Mouse (Mus musculus) CH12.LX (cell line): ENCODE data around the gene Vamp2. TPM values are rescaled to one million over a fixed set of nuclear protein-coding genes. Genes with fewer than 3 reads are reported as not detected.

ENCODE experiments used
- DNase-seq: peaks from one replicate; pipeline ENCODE4 v3.0.0-alpha.2; 2013; ENCODE audit errors: extremely low read depth
- H3K27ac ChIP-seq: 2 replicates; pipeline ENCODE4 v1.5.1; 2012; ENCODE audit warnings: low read depth, mild to moderate bottlenecking, control low read depth, moderate library complexity; ENCODE audit not compliant: insufficient read depth
- H3K27me3 ChIP-seq: replicated peaks from 2 replicates; pipeline ENCODE3; 2012; ENCODE audit warnings: inconsistent platforms
- H3K36me3 ChIP-seq, 2 experiments: replicated peaks in 1 of 2; 2 replicates each; pipeline versions ENCODE3 to v1.6.1; 2012; ENCODE audit warnings: inconsistent platforms in 1 of 2, low read length in 1 of 2, mild to moderate bottlenecking in 1 of 2, mixed read lengths in 1 of 2, moderate library complexity in 1 of 2; ENCODE audit not compliant: control insufficient read depth in 1 of 2, insufficient read depth in 1 of 2
- H3K4me1 ChIP-seq, 2 experiments: 2 replicates each; pipeline ENCODE4 v1.6.1; 2012; ENCODE audit warnings: inconsistent platforms in 1 of 2, moderate library complexity in 1 of 2; ENCODE audit not compliant: insufficient read depth in 2 of 2, control insufficient read depth in 1 of 2
- H3K4me2 ChIP-seq: 2 replicates; pipeline ENCODE4 v1.6.1; 2012; ENCODE audit warnings: low read depth, mild to moderate bottlenecking, control low read depth; ENCODE audit not compliant: poor library complexity, insufficient read depth, severe bottlenecking
- H3K4me3 ChIP-seq, 3 experiments: fragments of 150-350 bp in 1 of 3; sonication (generic) in 1 of 3; replicated peaks in 1 of 3; 2 replicates each; pipeline versions ENCODE3 to v1.5.1; 2011 to 2012; ENCODE audit warnings: low read depth in 2 of 3, low read length in 2 of 3, mild to moderate bottlenecking in 2 of 3, moderate library complexity in 2 of 3, control low read depth in 1 of 3, improper control_type of control experiment in 1 of 3, inconsistent platforms in 1 of 3, mixed read lengths in 1 of 3; ENCODE audit not compliant: poor library complexity in 1 of 3
- H3K79me2 ChIP-seq: replicated peaks from 2 replicates; pipeline ENCODE4 v1.6.1; 2012; ENCODE audit warnings: mild to moderate bottlenecking, moderate library complexity; ENCODE audit not compliant: control insufficient read depth, poor library complexity, insufficient read depth, severe bottlenecking; ENCODE audit errors: extremely low read depth
- H3K9ac ChIP-seq: 2 replicates; pipeline ENCODE4 v1.6.1; 2012; ENCODE audit warnings: low read depth, mild to moderate bottlenecking, control low read depth, moderate library complexity; ENCODE audit not compliant: insufficient read depth
- H3K9me3 ChIP-seq: replicated peaks from 2 replicates; pipeline ENCODE3; 2012; ENCODE audit warnings: low read length, inconsistent platforms, mixed read lengths
- BHLHE40 ChIP-seq: IDR thresholded peaks from 2 replicates; pipeline ENCODE4 v1.6.1; 2011; ENCODE audit warnings: mild to moderate bottlenecking, low read depth, low read length, improper control_type of control experiment
- CHD1 ChIP-seq: IDR thresholded peaks from 2 replicates; pipeline ENCODE4 v1.6.1; 2012; ENCODE audit warnings: low read depth, low read length, improper control_type of control experiment, inconsistent platforms
- EP300 ChIP-seq: IDR thresholded peaks from 2 replicates; pipeline ENCODE4 v1.6.1; 2011; ENCODE audit warnings: low read length, improper control_type of control experiment
- HCFC1 ChIP-seq: IDR thresholded peaks from 2 replicates; pipeline ENCODE4 v1.6.1; 2012; ENCODE audit warnings: low read depth, mild to moderate bottlenecking, inconsistent platforms, low read length, improper control_type of control experiment
- JUND ChIP-seq: conservative IDR thresholded peaks from 2 replicates; pipeline ENCODE4 v1.6.1; 2011; ENCODE audit warnings: low read depth, low read length, improper control_type of control experiment
- KAT2A ChIP-seq: IDR thresholded peaks from 2 replicates; pipeline ENCODE4 v1.6.1; 2012; ENCODE audit warnings: low read length, improper control_type of control experiment, inconsistent platforms; ENCODE audit not compliant: insufficient replicate concordance
- MAFK ChIP-seq: IDR thresholded peaks from 2 replicates; pipeline ENCODE4 v1.6.1; 2011; ENCODE audit warnings: low read length, improper control_type of control experiment; ENCODE audit not compliant: insufficient replicate concordance
- MAZ ChIP-seq: IDR thresholded peaks from 2 replicates; pipeline ENCODE4 v1.6.1; 2012; ENCODE audit warnings: low read depth, mild to moderate bottlenecking, inconsistent platforms, low read length, improper control_type of control experiment, moderate library complexity
- MEF2A ChIP-seq: IDR thresholded peaks from 2 replicates; pipeline ENCODE4 v1.6.1; 2014; ENCODE audit warnings: low read depth, mild to moderate bottlenecking, inconsistent platforms, low read length, improper control_type of control experiment, borderline replicate concordance
- POLR2AphosphoS2 ChIP-seq: IDR thresholded peaks from 2 replicates; pipeline ENCODE4 v1.6.1; 2011; ENCODE audit warnings: low read depth, low read length, improper control_type of control experiment
- RAD21 ChIP-seq: IDR thresholded peaks from 2 replicates; pipeline ENCODE4 v1.6.1; 2011; ENCODE audit warnings: low read depth, mild to moderate bottlenecking, low read length, improper control_type of control experiment, moderate library complexity
- SIN3A ChIP-seq: IDR thresholded peaks from 2 replicates; pipeline ENCODE4 v1.6.1; 2012; ENCODE audit warnings: low read length, improper control_type of control experiment, inconsistent platforms
- TBP ChIP-seq: conservative IDR thresholded peaks from 2 replicates; pipeline ENCODE4 v1.6.1; 2011; ENCODE audit warnings: low read depth, low read length, improper control_type of control experiment
- TCF12 ChIP-seq: IDR thresholded peaks from 2 replicates; pipeline ENCODE4 v1.6.1; 2014; ENCODE audit warnings: low read depth, mild to moderate bottlenecking, inconsistent platforms, low read length, improper control_type of control experiment
- UBTF ChIP-seq: IDR thresholded peaks from 2 replicates; pipeline ENCODE4 v1.6.1; 2012; ENCODE audit warnings: low read depth, mild to moderate bottlenecking, inconsistent platforms, low read length, improper control_type of control experiment, moderate library complexity
- USF1 ChIP-seq: IDR thresholded peaks from 2 replicates; pipeline ENCODE4 v1.6.1; 2014; ENCODE audit warnings: low read depth, mild to moderate bottlenecking, inconsistent platforms, low read length, improper control_type of control experiment
- USF2 ChIP-seq: conservative IDR thresholded peaks from 2 replicates; pipeline ENCODE4 v1.6.1; 2011; ENCODE audit warnings: low read depth, low read length, improper control_type of control experiment
- ZC3H11A ChIP-seq: IDR thresholded peaks from 2 replicates; pipeline ENCODE4 v1.6.1; 2012; ENCODE audit warnings: low read depth, mild to moderate bottlenecking, inconsistent platforms, low read length, improper control_type of control experiment
- ZKSCAN1 ChIP-seq: IDR thresholded peaks from 2 replicates; pipeline ENCODE4 v1.6.1; 2012; ENCODE audit warnings: low read depth, inconsistent platforms, low read length, improper control_type of control experiment, borderline replicate concordance
- ZMIZ1 ChIP-seq: IDR thresholded peaks from 2 replicates; pipeline ENCODE4 v1.6.1; 2012; ENCODE audit warnings: low read depth, mild to moderate bottlenecking, inconsistent platforms, low read length, improper control_type of control experiment
- dilution Hi-C: fragments of 300-500 bp; cut with MboI; formaldehyde crosslinking; loops from 2 replicates; pipeline ENCODE4 v1.14.3; 2020; ENCODE audit warnings: low sequenced_read_pairs; ENCODE audit not compliant: extremely low pct_unique_long_range_greater_than_20kb, extremely low pct_ligation_motif_present
- in situ Hi-C: fragments of 300-500 bp; cut with MboI; formaldehyde crosslinking; loops from 3 replicates; pipeline ENCODE4 v1.14.3; 2019; ENCODE audit warnings: low sequenced_read_pairs, low pct_ligation_motif_present, low pct_unique_long_range_greater_than_20kb, mixed read lengths
- polyA plus RNA-seq: library from polyadenylated mRNA; unstranded; fragments of >175 nt; gene quantifications from 2 replicates; pipeline ENCODE4 v1.2.1, GENCODE M21; 2012; ENCODE audit warnings: low read depth; ENCODE audit not compliant: insufficient read length
- total RNA-seq, 2 experiments: library from RNA; depleted of rRNA; stranded (reverse); fragments of 300-350 nt in 1 of 2; fragments of >200 nt in 1 of 2; gene quantifications; 2 replicates each; pipeline ENCODE4 v1.2.3; 2012 to 2014

Vamp2 gene
- total and polyA plus RNA-seq, 3 experiments, result 1.3 to 26.0 (median 8.2) TPM

- no peak overlapping the region for H3K9ac ChIP-seq
- no peak for TF ChIP-seq UBTF
- TF ChIP-seq KAT2A, result no peak
- no peak for TF ChIP-seq CHD1
- no peak for TF ChIP-seq TBP
- TF ChIP-seq TCF12, result no peak
- TF ChIP-seq USF2, result no peak
- no peak for TF ChIP-seq JUND
- no peak for TF ChIP-seq EP300
- TF ChIP-seq USF1, result no peak
- no peaks in the 10 kb centered on the region for H3K9me3 ChIP-seq
- dilution Hi-C loops (no loop called here), in situ Hi-C loops (loop anchor here (5.0 kb wide), 1 partner anchor 52 kb away; no protein-coding TSS in a partner anchor)
- H3K36me3 ChIP-seq, result peaks cover under 1 to 4% of the 10 kb centered on the region in 2 experiments
- no peaks in the 10 kb centered on the region for H3K79me2 ChIP-seq
- H3K27me3 ChIP-seq, result peaks cover 78% of the 10 kb centered on the region
- H3K4me1 ChIP-seq, result peaks cover 2 to 36% of the 10 kb centered on the region in 2 experiments; a peak in 2 of 4 replicates
- no peak overlapping the region for H3K4me2 ChIP-seq
- H3K27ac ChIP-seq, result no peak overlapping the region
- DNase-seq, result no peak
- no peak overlapping the region for H3K4me3 ChIP-seq
Measured at GRCm38 (mm10) chr11:69114621-69115020, 26.3 kb downstream of the Vamp2 start.

GRCm38 (mm10) chr11:69116843-69117242 lies 28.6 kb downstream of the Vamp2 start:
- Histone ChIP-seq H3K4me3 (no peak overlapping the region), H3K4me1 (peaks cover 2 to 43% of the 10 kb centered on the region in 2 experiments; a peak in 2 of 4 replicates), H3K9me3 (no peaks in the 10 kb centered on the region), H3K27me3 (peaks cover 90% of the 10 kb centered on the region), H3K79me2 (no peaks in the 10 kb centered on the region), H3K27ac (no peak overlapping the region), H3K4me2 (no peak overlapping the region), H3K36me3 (no peaks in the 10 kb centered on the region), H3K9ac (no peak overlapping the region)
- DNase-seq, result no peak
- TF ChIP-seq HCFC1 (no peak), MAFK (no peak), SIN3A (no peak), POLR2AphosphoS2 (no peak), MEF2A (no peak), BHLHE40 (no peak), UBTF (no peak), ZC3H11A (no peak), TCF12 (no peak), MAZ (no peak), ZMIZ1 (no peak), USF2 (no peak), ZKSCAN1 (no peak), RAD21 (no peak)
- in situ Hi-C loops, result loop anchor here (5.0 kb wide), 1 partner anchor 55 kb away; no protein-coding TSS in a partner anchor
- dilution Hi-C loops, result no loop called here
